Mouse (Mus musculus) central nervous system, embryonic 18 days (tissue): Measurements from ENCODE around the gene Smarca2. TPM values are rescaled to one million over a fixed set of nuclear protein-coding genes. Genes with fewer than 3 reads are reported as not detected.

ENCODE experiments used
- polyA plus RNA-seq: library from polyadenylated mRNA; depleted of rRNA; stranded (reverse); fragments of >200 nt; gene quantifications from 2 replicates; pipeline ENCODE4 v1.2.3, GENCODE M21; 2012; rRNA removed

The Smarca2 gene
- polyA plus RNA-seq, result 119 and 123 TPM in 2 replicates

DNA sequence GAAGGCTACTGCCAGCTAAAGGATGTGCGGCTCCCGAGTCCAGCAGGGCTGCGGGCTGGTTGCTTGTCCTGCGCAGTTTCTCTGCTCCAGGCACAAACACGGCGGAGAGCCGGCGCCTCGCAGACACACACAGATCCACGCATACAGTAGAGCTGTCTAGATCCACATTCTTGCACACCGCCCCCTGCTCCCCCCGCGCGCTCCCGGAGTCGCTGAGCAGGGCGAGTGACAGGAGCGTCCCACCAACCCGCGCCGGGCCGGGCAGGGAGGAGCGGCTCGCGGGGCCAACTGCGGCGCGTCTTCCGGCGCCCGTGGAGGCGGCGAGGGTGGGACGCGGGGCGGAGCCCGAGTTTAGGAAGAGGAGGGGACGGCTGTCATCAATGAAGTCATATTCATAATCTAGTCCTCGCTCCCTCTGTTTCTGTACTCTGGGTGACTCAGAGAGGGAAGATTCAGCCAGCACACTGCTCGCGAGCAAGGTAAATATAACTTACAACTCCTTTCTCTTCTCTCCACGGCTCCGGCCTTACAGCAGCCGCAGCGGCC is at the start of gene Smarca2:
TSS of gene Smarca2 (plus strand) at position 296 of the 546 bp plus-strand sequence.

